Mouse (Mus musculus): ENCODE measurements around the gene Nol8.

Gene Nol8

GRCm38 (mm10) chr13:49684266-49684665 is 31.4 kb downstream of the Nol8 start:
- DNase-seq (ENCODE audit: low spot score in 2 of 2): no peak

DNA sequence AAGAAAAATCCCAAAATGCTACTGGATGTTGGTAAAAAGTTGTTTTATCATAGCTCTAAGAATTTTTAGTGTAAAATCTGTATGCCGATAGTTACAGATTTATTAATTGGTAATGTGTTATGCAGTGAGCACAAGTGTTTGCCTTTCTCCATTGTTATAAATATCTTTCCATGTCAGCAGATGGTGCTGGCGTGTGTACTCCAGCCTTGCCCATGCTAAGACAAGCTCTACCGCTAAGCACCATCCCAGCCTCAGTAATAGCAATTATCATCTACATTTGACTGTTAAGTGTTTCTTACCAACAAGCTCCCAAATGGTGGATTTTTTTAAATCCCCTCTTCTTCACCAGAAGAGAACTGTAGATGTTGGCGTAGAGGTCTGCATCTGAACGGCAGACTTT is 38.2 kb downstream of the Nol8 start:
- DNase-seq (ENCODE audit: low spot score in 2 of 2): no peak

DNA sequence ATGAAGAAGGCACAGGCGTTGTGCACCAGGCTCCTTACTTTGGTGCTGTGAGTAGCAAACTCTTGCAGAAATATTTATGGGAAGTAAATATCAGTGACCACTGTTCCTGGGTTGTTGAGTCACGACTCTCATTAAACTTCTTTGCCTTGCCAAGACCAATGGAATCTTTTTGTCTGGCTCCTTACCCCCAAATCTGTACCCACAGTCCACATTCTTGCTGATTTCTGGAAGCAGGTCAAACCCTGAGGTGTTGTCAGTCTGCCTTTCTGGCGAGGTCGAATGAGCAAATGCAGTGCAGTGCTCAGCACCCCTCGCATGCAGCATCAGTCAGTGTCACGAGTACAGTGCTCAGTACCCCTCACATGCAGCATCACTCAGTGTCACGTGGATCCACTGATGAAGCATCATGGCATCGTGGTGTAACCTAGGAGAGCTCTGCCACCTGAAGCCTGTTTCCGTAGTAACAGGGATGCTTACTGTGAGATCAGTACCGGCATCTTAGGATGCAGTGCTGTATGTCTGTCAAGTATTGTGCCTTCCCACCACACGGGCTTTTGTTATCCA is 50.4 kb downstream of the Nol8 start:
- DNase-seq (ENCODE audit: low spot score in 2 of 2): no peak

GRCm38 (mm10) chr13:49706032-49706690 is 53.3 kb downstream of the Nol8 start:
- no peak for DNase-seq (ENCODE audit: low spot score in 2 of 2)

DNA sequence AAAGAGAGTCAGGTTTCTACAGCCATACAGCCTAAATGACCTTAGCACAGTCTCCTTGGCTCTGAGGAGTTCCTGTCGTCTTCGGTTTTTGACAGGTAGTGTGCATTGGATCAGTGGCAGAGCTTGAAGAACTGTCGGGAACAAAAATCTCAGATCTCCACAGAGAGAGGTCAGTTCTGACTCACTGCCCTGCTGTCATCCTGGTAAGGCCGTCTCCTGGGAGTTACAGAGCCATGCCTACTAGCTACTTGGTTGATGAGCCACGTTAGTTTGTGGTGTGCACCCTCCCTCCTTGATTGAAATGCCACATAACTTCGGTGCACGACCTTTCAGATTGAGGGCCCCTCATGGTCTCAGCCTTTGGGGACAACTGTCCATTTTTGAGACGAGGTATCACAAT is 55.4 kb downstream of the Nol8 start:
- no peak for DNase-seq (ENCODE audit: low spot score in 2 of 2)

DNA sequence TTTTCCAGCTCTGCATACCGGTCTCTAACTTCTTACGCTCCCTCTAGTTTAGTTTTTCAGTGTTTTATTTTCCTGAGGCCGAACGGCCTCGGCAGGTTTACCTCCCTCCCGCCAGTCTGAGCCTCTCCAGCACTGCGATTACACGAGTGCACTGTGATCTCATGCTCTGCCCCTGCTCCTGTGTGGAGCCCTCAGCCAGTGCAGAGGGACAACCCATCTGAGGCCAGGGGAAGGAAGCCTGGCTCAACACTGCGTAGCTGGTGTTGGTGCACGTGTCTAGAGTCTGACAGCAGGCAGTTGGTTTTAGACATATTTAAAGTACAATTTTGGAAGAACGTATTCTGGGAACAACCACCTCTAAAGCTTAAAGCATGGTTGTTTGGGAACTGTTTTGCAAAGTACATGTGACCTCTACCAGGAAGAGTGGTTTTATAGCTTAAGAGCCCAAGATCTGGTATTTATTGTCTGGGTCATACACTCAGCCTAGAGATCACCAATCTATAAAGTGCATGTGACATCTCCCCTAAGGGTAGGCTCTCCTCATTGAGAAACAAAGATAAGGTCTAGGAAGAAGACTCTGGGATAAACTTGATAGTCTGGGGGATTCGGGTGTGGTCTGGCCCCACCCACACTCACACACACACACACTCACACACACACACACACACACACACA is 59.3 kb downstream of the Nol8 start:
- no peak for DNase-seq (ENCODE audit: low spot score in 2 of 2)

DNA sequence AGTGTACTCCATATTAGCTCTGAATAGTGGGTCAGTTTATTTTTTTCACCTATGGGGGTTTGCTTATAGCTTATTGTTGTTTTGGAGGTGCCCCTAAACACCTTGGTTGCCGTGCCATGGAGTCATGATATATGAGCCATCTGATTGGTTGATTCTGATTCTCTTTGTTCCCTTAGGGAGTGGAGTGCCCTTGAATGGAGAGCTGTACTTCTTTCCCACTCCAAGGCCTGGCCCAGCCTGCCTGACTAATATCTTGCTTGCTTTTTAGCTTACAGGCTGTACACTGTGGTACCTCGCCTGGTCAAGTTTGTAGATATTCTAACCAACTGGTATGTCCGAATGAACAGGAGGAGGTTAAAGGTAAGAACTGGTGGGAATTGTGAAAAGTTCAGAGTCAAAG is 66.4 kb downstream of the Nol8 start:
- DNase-seq (ENCODE audit: low spot score in 2 of 2): no peak
